Mouse (Mus musculus) forebrain, embryonic 13.5 days (tissue): ENCODE measurements around the gene Tnik. TPM values are rescaled to one million over a fixed set of nuclear protein-coding genes. Genes with fewer than 3 reads are reported as not detected.

Source experiments
- ATAC-seq: fragments of 200-750 bp; cut with Nextera tagmentation; 2 replicates; pipeline ENCODE4 v1.8.0; 2017
- H3K27ac ChIP-seq: fragments of 300-500 bp; sonication (generic); 2 replicates; pipeline ENCODE4 v1.5.1; 2015; ENCODE audit warnings: inconsistent platforms, mild to moderate bottlenecking, moderate library complexity
- H3K27me3 ChIP-seq: fragments of 300-500 bp; sonication (generic); 2 replicates; pipeline ENCODE4 v1.6.1; 2015; ENCODE audit warnings: mild to moderate bottlenecking, inconsistent platforms
- H3K36me3 ChIP-seq: fragments of 300-500 bp; sonication (generic); 2 replicates; pipeline ENCODE4 v1.6.1; 2015; ENCODE audit warnings: mild to moderate bottlenecking, inconsistent platforms; ENCODE audit not compliant: poor library complexity, severe bottlenecking
- H3K4me1 ChIP-seq: fragments of 300-500 bp; sonication (generic); 2 replicates; pipeline ENCODE4 v1.6.1; 2015; ENCODE audit warnings: inconsistent platforms
- H3K4me2 ChIP-seq: fragments of 300-500 bp; sonication (generic); 2 replicates; pipeline ENCODE4 v1.6.1; 2015; ENCODE audit warnings: inconsistent platforms, mild to moderate bottlenecking, moderate library complexity
- H3K4me3 ChIP-seq: fragments of 300-500 bp; sonication (generic); 2 replicates; pipeline ENCODE4 v1.5.1; 2015; ENCODE audit warnings: mild to moderate bottlenecking, inconsistent platforms
- H3K9ac ChIP-seq: fragments of 300-500 bp; sonication (generic); 2 replicates; pipeline ENCODE4 v1.6.1; 2015; ENCODE audit warnings: mild to moderate bottlenecking, inconsistent platforms
- H3K9me3 ChIP-seq: fragments of 300-500 bp; sonication (generic); replicated peaks from 2 replicates; pipeline ENCODE4 v1.6.1; 2016; ENCODE audit warnings: inconsistent platforms
- WGBS: fragments of 180-500 bp; shearing (Covaris S2); methylation state at CpG from one replicate; pipeline ENCODE4 v1.1.7; 2015; 5-methylcytosine and 5-hydroxymethylcytosine counted together
- polyA plus RNA-seq: library from polyadenylated mRNA; unstranded; fragments of >200 nt; fragmentation: Nextera tagmentation; extraction: Ambion mirVana; gene quantifications from 2 replicates; pipeline ENCODE4 v1.2.1, GENCODE M21; 2015

Tnik gene
- polyA plus RNA-seq, 1 experiment from 2014 or later, result 54.9 TPM

GRCm38 (mm10) chr3:28564370-28565357 is 301.6 kb downstream of the Tnik start:
- peak; percentile 92 for ATAC-seq
- H3K27ac ChIP-seq, result peak overlapping the region; percentile 63

GRCm38 (mm10) chr3:28577301-28577700 is 314.3 kb downstream of the Tnik start:
- peak; percentile 60 for ATAC-seq
- no peak overlapping the region for H3K27ac ChIP-seq
- no peaks in the 10 kb centered on the region for H3K9me3 ChIP-seq
- no peak overlapping the region for H3K9ac ChIP-seq
- peaks cover 40% of the 10 kb centered on the region for H3K36me3 ChIP-seq
- H3K4me1 ChIP-seq, result peaks cover 4% of the 10 kb centered on the region
- 35% methylated on average over 13 of the region's 15 CpGs for WGBS
- H3K4me2 ChIP-seq, result no peak overlapping the region
- H3K4me3 ChIP-seq, result no peak overlapping the region
- H3K27me3 ChIP-seq, result no peaks in the 10 kb centered on the region

More at GRCm38 (mm10) chr3:28564370-28565357, 301.6 kb downstream of the Tnik start:
- Histone ChIP-seq H3K4me2 (no peak overlapping the region), H3K9me3 (no peaks in the 10 kb centered on the region), H3K4me1 (peaks cover 9% of the 10 kb centered on the region), H3K9ac (no peak overlapping the region), H3K27me3 (no peaks in the 10 kb centered on the region), H3K4me3 (no peak overlapping the region), H3K36me3 (peaks cover 8% of the 10 kb centered on the region)
- WGBS, result 52% methylated on average over 12 of the region's 12 CpGs

GRCm38 (mm10) chr3:28578950-28579615 is 316.1 kb downstream of the Tnik start:
- Histone ChIP-seq H3K4me1 (peaks cover 4% of the 10 kb centered on the region), H3K9ac (no peak overlapping the region), H3K27ac (no peak overlapping the region), H3K4me3 (no peak overlapping the region), H3K9me3 (no peaks in the 10 kb centered on the region), H3K4me2 (no peak overlapping the region), H3K36me3 (peaks cover 43% of the 10 kb centered on the region), H3K27me3 (no peaks in the 10 kb centered on the region)
- ATAC-seq, result no peak
- 93% methylated on average over 18 of the region's 18 CpGs for WGBS

GRCm38 (mm10) chr3:28585750-28586465 is 322.9 kb downstream of the Tnik start:
- H3K36me3 ChIP-seq, result peaks cover 16% of the 10 kb centered on the region
- 86% methylated on average over 9 of the region's 9 CpGs for WGBS
- ATAC-seq, result no peak

GRCm38 (mm10) chr3:28587808-28588207 is 324.8 kb downstream of the Tnik start:
- 78% methylated on average over 5 of the region's 5 CpGs for WGBS
- Histone ChIP-seq H3K36me3 (peaks cover 15% of the 10 kb centered on the region), H3K27ac (no peak overlapping the region), H3K9ac (no peak overlapping the region), H3K4me1 (no peaks in the 10 kb centered on the region), H3K4me3 (no peak overlapping the region), H3K4me2 (no peak overlapping the region), H3K9me3 (no peaks in the 10 kb centered on the region), H3K27me3 (no peaks in the 10 kb centered on the region)
- ATAC-seq, result no peak

More at GRCm38 (mm10) chr3:28585750-28586465, 322.9 kb downstream of the Tnik start:
- H3K4me2 ChIP-seq, result no peak overlapping the region
- H3K27me3 ChIP-seq, result no peaks in the 10 kb centered on the region
- no peak overlapping the region for H3K4me3 ChIP-seq
- H3K4me1 ChIP-seq, result no peaks in the 10 kb centered on the region
- H3K27ac ChIP-seq, result no peak overlapping the region
- H3K9ac ChIP-seq, result no peak overlapping the region
- no peaks in the 10 kb centered on the region for H3K9me3 ChIP-seq

- Histone ChIP-seq H3K9ac (no peak overlapping the region), H3K27ac (no peak overlapping the region), H3K4me3 (no peak overlapping the region), H3K9me3 (no peaks in the 10 kb centered on the region), H3K4me2 (no peak overlapping the region), H3K27me3 (no peaks in the 10 kb centered on the region), H3K4me1 (no peaks in the 10 kb centered on the region), H3K36me3 (peaks cover 23% of the 10 kb centered on the region)
- ATAC-seq, result no peak
- WGBS, result 77% methylated on average over 7 of the region's 7 CpGs
Observed at GRCm38 (mm10) chr3:28591345-28591744, 328.3 kb downstream of the Tnik start.

- WGBS, result 96% methylated on average over 16 of the region's 16 CpGs
- Histone ChIP-seq H3K9me3 (no peaks in the 10 kb centered on the region), H3K4me2 (no peak overlapping the region), H3K4me1 (no peaks in the 10 kb centered on the region), H3K4me3 (no peak overlapping the region), H3K9ac (no peak overlapping the region), H3K27ac (no peak overlapping the region), H3K27me3 (no peaks in the 10 kb centered on the region), H3K36me3 (peaks cover 37% of the 10 kb centered on the region)
- no peak for ATAC-seq
Observed at GRCm38 (mm10) chr3:28593922-28594321, 330.9 kb downstream of the Tnik start.

- WGBS, result 87% methylated on average over 2 of the region's 2 CpGs
- Histone ChIP-seq H3K4me1 (0 out of 2 replicates have a peak, but pooled peaks cover 5% of the 10 kb centered on the region), H3K9me3 (no peaks in the 10 kb centered on the region), H3K27ac (no peak overlapping the region), H3K4me3 (no peak overlapping the region), H3K36me3 (peaks cover 64% of the 10 kb centered on the region), H3K9ac (no peak overlapping the region), H3K4me2 (no peak overlapping the region), H3K27me3 (no peaks in the 10 kb centered on the region)
- ATAC-seq, result no peak
Observed at GRCm38 (mm10) chr3:28599476-28599875, 336.5 kb downstream of the Tnik start.

- Histone ChIP-seq H3K4me2 (no peak overlapping the region), H3K4me3 (no peak overlapping the region), H3K36me3 (peaks cover 40% of the 10 kb centered on the region), H3K9me3 (no peaks in the 10 kb centered on the region), H3K4me1 (no peaks in the 10 kb centered on the region), H3K27ac (no peak overlapping the region), H3K9ac (no peak overlapping the region), H3K27me3 (no peaks in the 10 kb centered on the region)
- no peak for ATAC-seq
- 74% methylated on average over 1 of the region's 1 CpGs for WGBS
Observed at GRCm38 (mm10) chr3:28606741-28607140, 343.7 kb downstream of the Tnik start.

GRCm38 (mm10) chr3:28612330-28612729 is 349.3 kb downstream of the Tnik start:
- Histone ChIP-seq H3K4me3 (no peak overlapping the region), H3K9ac (no peak overlapping the region), H3K36me3 (peaks cover 42% of the 10 kb centered on the region), H3K4me2 (no peak overlapping the region), H3K27me3 (no peaks in the 10 kb centered on the region), H3K4me1 (peaks cover 8% of the 10 kb centered on the region; the same call in 1 of the 2 replicates), H3K27ac (no peak overlapping the region), H3K9me3 (no peaks in the 10 kb centered on the region)
- ATAC-seq, result no peak
- 84% methylated on average over 5 of the region's 5 CpGs for WGBS

- Histone ChIP-seq H3K9ac (no peak overlapping the region), H3K27ac (no peak overlapping the region), H3K4me2 (no peak overlapping the region), H3K27me3 (no peaks in the 10 kb centered on the region), H3K9me3 (no peaks in the 10 kb centered on the region), H3K4me3 (no peak overlapping the region), H3K36me3 (peaks cover 46% of the 10 kb centered on the region), H3K4me1 (peaks cover 10% of the 10 kb centered on the region; the same call in 1 of the 2 replicates)
- no peak for ATAC-seq
- 45% methylated on average over 1 of the region's 1 CpGs for whole genome bisulfite sequencing
Observed at GRCm38 (mm10) chr3:28616386-28616785, 353.4 kb downstream of the Tnik start.
